Mouse (Mus musculus): ENCODE measurements around the gene Ccdc24.

Gene Ccdc24

DNA sequence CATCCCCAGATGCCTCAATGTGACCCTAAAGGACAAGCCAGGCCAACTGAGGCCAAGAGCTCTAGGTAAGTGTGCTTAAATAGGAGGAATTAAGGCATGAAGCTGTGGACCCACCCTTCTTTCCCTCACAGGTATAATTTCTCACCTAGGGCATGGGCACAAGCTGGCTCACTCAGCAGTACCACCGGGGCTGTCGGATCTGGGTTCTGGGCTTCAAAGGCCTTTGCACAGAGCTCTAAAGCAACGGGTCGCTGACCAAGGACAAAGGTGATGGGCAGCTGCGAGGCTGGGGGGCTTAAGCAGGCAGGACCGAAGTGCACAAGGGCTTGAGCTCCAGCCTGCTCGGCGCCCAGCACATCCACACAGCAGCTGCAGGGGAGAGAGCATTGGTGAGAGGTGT lies 18.4 kb upstream of the Ccdc24 start:
- no peak for DNase-seq (ENCODE audit: low read depth)

DNA sequence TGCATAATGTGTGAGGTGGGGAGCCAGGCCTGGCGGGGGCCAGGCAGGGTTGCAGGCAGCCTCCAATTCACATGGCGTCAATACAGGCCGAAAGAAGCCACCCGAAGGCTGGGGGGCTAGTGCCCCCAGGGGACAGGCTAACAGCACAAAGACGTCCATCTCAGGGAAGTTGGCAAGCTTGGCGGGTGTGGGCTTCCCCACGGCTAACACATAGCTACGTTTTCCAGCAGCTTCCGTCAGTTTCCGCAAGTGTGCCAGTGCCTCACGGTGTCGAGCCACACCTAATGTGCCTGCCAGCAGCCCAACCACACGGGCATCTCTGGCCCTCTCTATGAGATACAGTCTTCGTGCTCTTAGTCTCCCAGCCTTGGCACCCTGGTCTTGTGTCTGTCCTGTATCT lies 17.7 kb upstream of the Ccdc24 start:
- no peak for DNase-seq (ENCODE audit: low read depth)

- no peak for DNase-seq (ENCODE audit: low read depth)
Measured at GRCm38 (mm10) chr4:117889471-117889870, 17.1 kb upstream of the Ccdc24 start.

- no peak for DNase-seq (ENCODE audit: low read depth)
Measured at GRCm38 (mm10) chr4:117887920-117888319, 15.6 kb upstream of the Ccdc24 start.

GRCm38 (mm10) chr4:117887133-117887532 lies 14.8 kb upstream of the Ccdc24 start, which contains the start of gene Atp6v0b:
Atp6v0b (minus strand) TSS chr4:117887333.
- DNase-seq (ENCODE audit: low read depth): peak; percentile 76

- DNase-seq (ENCODE audit: low read depth): no peak
Measured at GRCm38 (mm10) chr4:117886644-117887043, 14.3 kb upstream of the Ccdc24 start.

GRCm38 (mm10) chr4:117885994-117886393 lies 13.6 kb upstream of the Ccdc24 start:
- no peak for DNase-seq (ENCODE audit: low read depth)

- no peak for DNase-seq (ENCODE audit: low read depth)
Measured at GRCm38 (mm10) chr4:117885093-117885492, 12.7 kb upstream of the Ccdc24 start.

DNA sequence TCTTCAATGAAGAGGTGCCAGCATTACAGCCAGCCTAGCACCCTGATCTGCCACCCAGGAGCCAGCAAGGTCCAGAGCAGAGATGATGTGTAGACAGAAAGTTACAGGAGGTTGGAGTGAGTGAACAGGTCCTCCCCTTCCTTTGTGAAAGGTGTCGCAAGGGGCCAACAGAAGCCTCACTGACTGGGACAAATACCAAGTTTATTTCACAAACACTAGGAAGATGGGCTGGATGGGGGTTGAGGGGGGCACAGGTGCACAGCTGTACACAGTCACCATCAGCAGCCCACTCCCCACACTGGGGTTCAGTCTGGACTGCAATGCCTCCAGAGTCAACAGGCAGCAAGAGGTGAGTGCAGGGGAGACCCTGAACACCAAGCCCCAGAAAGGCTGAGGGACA lies 11.8 kb upstream of the Ccdc24 start:
- no peak for DNase-seq (ENCODE audit: low read depth)

- no peak for DNase-seq (ENCODE audit: low read depth)
Measured at GRCm38 (mm10) chr4:117882701-117883691, 10.6 kb upstream of the Ccdc24 start, which contains the start of gene B4galt2. B4galt2 (minus strand) TSS chr4:117883487.

GRCm38 (mm10) chr4:117878703-117879102 lies 6.3 kb upstream of the Ccdc24 start:
- no peak for DNase-seq (ENCODE audit: low read depth)

DNA sequence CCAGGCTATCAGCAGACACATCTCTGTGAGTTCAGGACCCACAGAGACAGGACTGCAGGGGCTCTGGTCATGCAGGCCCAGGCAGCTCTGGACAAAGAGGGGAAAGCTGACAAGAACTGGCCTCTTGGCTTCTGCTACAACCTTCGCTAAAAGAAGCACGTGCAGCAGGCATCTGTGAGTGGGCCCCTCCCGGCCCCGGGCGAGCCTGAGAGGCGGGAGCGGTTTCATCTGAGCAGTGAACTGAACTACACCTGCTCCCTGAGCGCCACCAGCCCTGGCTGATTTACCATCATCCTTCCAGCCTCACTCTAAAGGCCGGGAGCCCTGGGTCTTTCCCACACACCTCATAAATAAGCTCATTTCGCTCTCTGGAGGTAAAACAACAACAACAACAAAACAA lies 5.9 kb upstream of the Ccdc24 start:
- no peak for DNase-seq (ENCODE audit: low read depth)

- DNase-seq (ENCODE audit: low read depth): no peak
Measured at GRCm38 (mm10) chr4:117873615-117874014, 1.3 kb upstream of the Ccdc24 start.

GRCm38 (mm10) chr4:117871787-117872186 lies 570 bp downstream of the Ccdc24 start:
- DNase-seq (ENCODE audit: low read depth): no peak

- no peak for DNase-seq (ENCODE audit: low read depth)
Measured at GRCm38 (mm10) chr4:117870437-117870836, 1.9 kb downstream of the Ccdc24 start.

DNA sequence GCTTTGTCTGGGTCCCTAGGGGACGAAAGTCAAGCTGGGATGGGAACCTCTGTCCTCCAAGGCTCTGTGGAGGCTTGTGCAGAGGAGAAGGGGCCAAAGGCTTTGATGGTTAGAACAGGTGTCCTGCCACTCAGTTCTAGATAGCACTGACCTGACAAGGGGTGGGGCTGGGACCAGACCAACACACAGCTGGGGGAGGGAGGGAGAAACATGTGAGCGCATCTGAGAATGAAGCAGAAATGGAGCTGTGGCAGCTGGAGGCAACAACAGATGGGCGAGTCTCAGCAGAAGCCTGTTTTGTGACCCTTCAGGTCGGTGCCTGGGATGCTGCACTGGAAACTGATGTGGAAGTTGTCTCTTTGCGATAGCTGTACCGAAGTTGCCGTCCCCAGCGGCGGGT lies 3.0 kb downstream of the Ccdc24 start:
- DNase-seq (ENCODE audit: low read depth): no peak

GRCm38 (mm10) chr4:117867823-117868222 lies 4.5 kb downstream of the Ccdc24 start:
- peak; percentile 51 for DNase-seq (ENCODE audit: low read depth)

GRCm38 (mm10) chr4:117867000-117867399 lies 5.4 kb downstream of the Ccdc24 start:
- no peak for DNase-seq (ENCODE audit: low read depth)

DNA sequence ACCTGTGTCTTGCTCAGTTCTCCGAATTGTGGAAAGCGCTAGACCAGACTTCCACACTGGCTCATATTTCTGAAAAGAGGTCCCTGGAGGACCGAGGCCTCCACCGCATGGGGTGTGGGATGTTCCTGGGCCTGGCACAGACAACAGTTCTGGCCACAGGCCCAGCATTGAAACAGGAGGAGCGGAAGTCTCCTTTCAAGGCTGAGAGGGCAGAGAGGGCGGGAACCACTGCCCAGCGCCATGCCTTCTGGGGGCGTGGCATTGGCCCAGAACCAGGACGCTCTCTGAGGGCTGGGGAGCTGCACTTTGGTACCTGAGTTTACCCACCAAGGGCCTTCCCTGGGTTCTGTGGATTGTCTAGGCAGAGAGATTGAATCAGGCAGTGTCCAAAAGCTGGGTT lies 6.3 kb downstream of the Ccdc24 start:
- DNase-seq (ENCODE audit: low read depth): no peak

GRCm38 (mm10) chr4:117862823-117863222 lies 9.5 kb downstream of the Ccdc24 start:
- DNase-seq (ENCODE audit: low read depth): no peak

DNA sequence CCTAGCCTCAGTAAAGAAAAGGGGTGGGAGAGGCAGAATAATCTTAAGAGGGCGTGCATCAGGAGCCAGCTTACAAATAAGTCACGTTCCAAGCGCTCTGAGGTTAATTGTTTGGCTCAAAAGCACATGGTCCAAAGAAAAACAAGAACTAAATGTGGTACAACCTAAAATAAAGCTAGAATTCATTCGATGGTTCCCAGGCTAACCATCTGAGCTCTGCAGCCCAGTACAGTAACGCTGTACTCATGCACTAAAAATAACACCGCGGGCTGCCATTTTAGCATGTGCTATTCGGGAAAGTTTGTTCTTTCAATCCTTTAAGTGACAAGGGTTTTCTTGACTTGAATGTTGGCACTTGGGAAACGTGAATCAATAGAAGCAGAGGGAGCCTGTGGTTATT lies 11.8 kb downstream of the Ccdc24 start:
- DNase-seq (ENCODE audit: low read depth): no peak

DNA sequence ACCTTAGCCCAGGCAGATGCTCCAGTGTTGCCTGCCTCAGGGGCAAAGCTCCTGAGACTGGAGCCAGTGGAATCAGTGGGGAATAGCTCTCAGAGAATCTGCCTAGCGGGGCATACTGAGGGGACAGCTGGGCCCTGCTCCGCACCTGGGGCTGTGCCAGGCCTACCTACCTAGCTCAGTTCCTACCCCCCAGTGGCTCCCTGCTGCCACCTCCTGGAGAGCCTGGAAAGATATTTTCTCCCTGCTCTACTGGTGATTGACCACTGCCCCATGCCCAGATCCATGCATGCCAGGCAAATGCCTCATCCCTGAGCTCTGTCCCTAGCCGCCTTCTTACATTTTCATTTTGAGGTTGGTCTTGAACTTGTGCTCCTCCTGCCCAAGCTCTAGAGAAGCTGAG lies 13.6 kb downstream of the Ccdc24 start:
- no peak for DNase-seq (ENCODE audit: low read depth)

- no peak for DNase-seq (ENCODE audit: low read depth)
Measured at GRCm38 (mm10) chr4:117855146-117855545, 17.2 kb downstream of the Ccdc24 start.
